26 mouse cellular contexts compared by ENCODE assay signal in genomic region chr6:24648403-24648802, GRCm38 (mm10). TPM values are rescaled to one million over a fixed set of nuclear protein-coding genes. Genes with fewer than 3 reads are reported as not detected.
A peak's percentile ranks its signal among the peaks of the same experiment; 100 is the strongest.
DNase-seq lines count a peak whose midpoint lies in the region; ATAC-seq and TF ChIP-seq lines count a peak whose summit lies in the region.
"Had no signal": no experiment of that assay in that cellular context is flagged by ENCODE, and none has a peak within 500 bp of the region (broad histone marks: within the 10 kb centered on the region; RNA-seq: fewer than 3 reads in every experiment).

No protein-coding gene starts in this region.

- peak; percentile 50; the same call in 1 of the 2 replicates for ATAC-seq in liver, embryonic 13.5 days (ENCODE audit: low read depth)
- ATAC-seq in liver, postnatal 0 days = no peak
- ATAC-seq in liver, embryonic 15.5 days (ENCODE audit: insufficient read depth) = 0 out of 2 replicates have a peak, but pooled peaks have one; percentile 58
- ATAC-seq in megakaryocyte-erythroid progenitor cell, adult 5-6 weeks (replicated peaks; ENCODE audit: low FRiP score, low TSS enrichment, poor library complexity, severe bottlenecking) = 0 out of 2 replicates have a peak, but pooled peaks have one; percentile 16
- no peak for ATAC-seq in granulocyte monocyte progenitor cell, adult 5-6 weeks (replicated peaks; ENCODE audit: poor library complexity, severe bottlenecking)
- ATAC-seq: activated CD4-positive, CD25-positive, alpha-beta regulatory T cell, adult 4 months; CD4-positive, CD25-positive, alpha-beta regulatory T cell, adult 4 months; forebrain, embryonic 13.5 days; Patski had no signal

- no peak overlapping the region for H3K4me2 ChIP-seq in liver, embryonic 13.5 days
- no peak overlapping the region for H3K4me2 ChIP-seq in liver, postnatal 0 days (ENCODE audit: low read depth, low read length)
- H3K4me2 ChIP-seq in liver, embryonic 15.5 days = no peak overlapping the region
- H3K4me2 ChIP-seq: embryonic facial prominence, embryonic 12.5 days; forebrain, embryonic 13.5 days had no signal

- 0 out of 2 replicates have a peak, but pooled peaks cover 3% of the 10 kb centered on the region for H3K36me3 ChIP-seq in liver, embryonic 13.5 days
- no peaks in the 10 kb centered on the region; the same call in 1 of the 2 replicates for H3K36me3 ChIP-seq in liver, postnatal 0 days (replicated peaks; ENCODE audit: insufficient read depth, low read length)
- H3K36me3 ChIP-seq in liver, embryonic 15.5 days (replicated peaks) = no peaks in the 10 kb centered on the region

- WGBS in liver, embryonic 13.5 days (ENCODE audit: insufficient replicate concordance) = 65% methylated on average over 4 of the region's 4 CpGs
- WGBS in liver, postnatal 0 days (ENCODE audit: insufficient replicate concordance) = 56% methylated on average over 4 of the region's 4 CpGs
- WGBS in liver, embryonic 15.5 days (ENCODE audit: insufficient replicate concordance) = 40% methylated on average over 4 of the region's 4 CpGs

- no peaks in the 10 kb centered on the region for H3K9me3 ChIP-seq in liver, embryonic 13.5 days (replicated peaks)
- H3K9me3 ChIP-seq in liver, postnatal 0 days (ENCODE audit: low read length) = no peaks in the 10 kb centered on the region
- H3K9me3 ChIP-seq in liver, embryonic 15.5 days (replicated peaks) = no peaks in the 10 kb centered on the region
- H3K9me3 ChIP-seq: embryonic facial prominence, embryonic 10.5 days; embryonic facial prominence, embryonic 12.5 days; forebrain, embryonic 13.5 days; G1E had no signal

- intact Hi-C loops in gastrocnemius, adult 2 months (cut with DNase I) = no loop called here

- DNase-seq in gastrocnemius, adult 2 months = no peak
- no peak for DNase-seq in gastrocnemius, postnatal 10 days
- no peak for DNase-seq in liver, embryonic 13.5 days
- DNase-seq in liver, postnatal 0 days = no peak
- DNase-seq: adrenal gland, adult 8-10 months; adrenal gland, postnatal 14 days; adrenal gland, postnatal 36 days; B cell, adult 2 months; cerebellum, adult 11-12 months; cerebellum, adult 2 months; cerebellum, adult 9-10 months; cerebellum, postnatal 10 days; cerebellum, postnatal 25 days had no signal

- H3K27me3 ChIP-seq in liver, embryonic 13.5 days = no peaks in the 10 kb centered on the region
- H3K27me3 ChIP-seq in liver, postnatal 0 days (ENCODE audit: insufficient read depth, low read length) = no peaks in the 10 kb centered on the region
- H3K27me3 ChIP-seq in liver, embryonic 15.5 days = no peaks in the 10 kb centered on the region
- H3K27me3 ChIP-seq: CH12.LX; embryonic facial prominence, embryonic 12.5 days; forebrain, embryonic 13.5 days; Patski had no signal

- no peak for TF ChIP-seq EP300 in liver, postnatal 0 days (IDR thresholded peaks at IDR 0.05; ENCODE audit: low read depth)

- no peak for TF ChIP-seq CTCF in gastrocnemius, adult 2 months (IDR thresholded peaks at IDR 0.05)
- TF ChIP-seq CTCF in liver, postnatal 0 days (IDR thresholded peaks at IDR 0.05; ENCODE audit: low read depth) = no peak

- no peak overlapping the region for H3K9ac ChIP-seq in liver, embryonic 13.5 days
- no peak overlapping the region for H3K9ac ChIP-seq in liver, postnatal 0 days (replicated peaks)
- H3K9ac ChIP-seq in liver, embryonic 15.5 days = no peak overlapping the region
- H3K9ac ChIP-seq: embryonic facial prominence, embryonic 12.5 days; forebrain, embryonic 13.5 days had no signal

- no peak overlapping the region for H3K4me3 ChIP-seq in gastrocnemius, adult 2 months
- H3K4me3 ChIP-seq in liver, embryonic 13.5 days (replicated peaks) = no peak overlapping the region
- no peak overlapping the region for H3K4me3 ChIP-seq in liver, postnatal 0 days (ENCODE audit: low read depth, low read length)
- H3K4me3 ChIP-seq in liver, embryonic 15.5 days (replicated peaks) = no peak overlapping the region
- H3K4me3 ChIP-seq: embryonic facial prominence, embryonic 10.5 days; embryonic facial prominence, embryonic 12.5 days; forebrain, embryonic 13.5 days had no signal

- peaks cover 42% of the 10 kb centered on the region for H3K4me1 ChIP-seq in liver, embryonic 13.5 days (replicated peaks)
- peaks cover 16% of the 10 kb centered on the region for H3K4me1 ChIP-seq in liver, postnatal 0 days (ENCODE audit: insufficient read depth)
- peaks cover 29% of the 10 kb centered on the region for H3K4me1 ChIP-seq in liver, embryonic 15.5 days (replicated peaks)
- H3K4me1 ChIP-seq: embryonic facial prominence, embryonic 10.5 days; embryonic facial prominence, embryonic 12.5 days had no signal

- H3K27ac ChIP-seq in gastrocnemius, adult 2 months = peak overlapping the region; percentile 36; the same call in 1 of the 2 replicates
- no peak overlapping the region for H3K27ac ChIP-seq in liver, embryonic 13.5 days
- H3K27ac ChIP-seq in liver, postnatal 0 days (ENCODE audit: low read depth) = no peak overlapping the region
- no peak overlapping the region for H3K27ac ChIP-seq in liver, embryonic 15.5 days (replicated peaks)
- H3K27ac ChIP-seq: embryonic facial prominence, embryonic 10.5 days; embryonic facial prominence, embryonic 12.5 days; forebrain, embryonic 13.5 days had no signal

RNA-seq across cellular contexts. Expression of gene Wasl, which starts 16.4 kb away (rescaled TPM):
- total RNA-seq in gastrocnemius, adult 2 months (2021) = 10 to 100 TPM; 15.3 to 18.1 TPM
- 10 to 100 TPM; 19.0 to 26.3 TPM for total RNA-seq in gastrocnemius, postnatal 10 days (2021)
- polyA plus RNA-seq in liver, embryonic 13.5 days (2015; fragmentation: Nextera tagmentation; extraction: Ambion mirVana) = 20.8 and 22.6 TPM in 2 replicates
- polyA plus RNA-seq in liver, postnatal 0 days (2015; fragmentation: Nextera tagmentation; extraction: Ambion mirVana) = 44.2 and 46.0 TPM in 2 replicates
- 22.8 and 25.0 TPM in 2 replicates for polyA plus RNA-seq in liver, embryonic 15.5 days (2015; fragmentation: Nextera tagmentation; extraction: Ambion mirVana)
- total RNA-seq in megakaryocyte-erythroid progenitor cell, adult 5-6 weeks (2014; fragmentation: Nextera tagmentation) = 17.3 and 34.0 TPM in 2 replicates
- 6.4 and 12.0 TPM in 2 replicates for total RNA-seq in megakaryocyte-erythroid progenitor cell, adult 5-6 weeks (2017)
- total RNA-seq in granulocyte monocyte progenitor cell, adult 5-6 weeks (2014; fragmentation: Nextera tagmentation) = 18.6 and 22.3 TPM in 2 replicates
- total RNA-seq in granulocyte monocyte progenitor cell, adult 5-6 weeks (2017) = 4.9 and 7.6 TPM in 2 replicates

RNA-seq across cellular contexts. Expression of gene Lmod2, which starts 50.8 kb away (rescaled TPM):
- 100 to 1,000 TPM; 105 to 286 TPM for total RNA-seq in gastrocnemius, adult 2 months (2021)
- total RNA-seq in gastrocnemius, postnatal 10 days (2021) = 100 to 1,000 TPM; 126 TPM
- 0.09 and 0.14 TPM in 2 replicates for polyA plus RNA-seq in liver, embryonic 13.5 days (2015; fragmentation: Nextera tagmentation; extraction: Ambion mirVana)
- polyA plus RNA-seq in liver, postnatal 0 days (2015; fragmentation: Nextera tagmentation; extraction: Ambion mirVana) = 0.05 and 0.53 TPM in 2 replicates
- 0.15 and 0.35 TPM in 2 replicates for polyA plus RNA-seq in liver, embryonic 15.5 days (2015; fragmentation: Nextera tagmentation; extraction: Ambion mirVana)
- total RNA-seq in megakaryocyte-erythroid progenitor cell, adult 5-6 weeks (2014; fragmentation: Nextera tagmentation) = not detected in 2 replicates
- total RNA-seq in megakaryocyte-erythroid progenitor cell, adult 5-6 weeks (2017) = not detected in 2 replicates
- not detected in 2 replicates for total RNA-seq in granulocyte monocyte progenitor cell, adult 5-6 weeks (2014; fragmentation: Nextera tagmentation)
- 0.26 TPM in 1 of 2 replicates, not detected in the other for total RNA-seq in granulocyte monocyte progenitor cell, adult 5-6 weeks (2017)
- total RNA-seq: adrenal gland, postnatal 14 days; CH12.LX had no signal
- polyA plus RNA-seq: activated CD4-positive, CD25-positive, alpha-beta regulatory T cell, adult 4 months; CD4-positive, CD25-positive, alpha-beta regulatory T cell, adult 4 months; cortical plate, adult 2 months; embryonic facial prominence, embryonic 10.5 days; forebrain, embryonic 11.5 days; forebrain, embryonic 13.5 days; G1E; Patski had no signal

Comparison
In these comparisons a context has a peak if more than half of its experiments do, and no peak if none do; other contexts are left out.
1. ATAC-seq: peak in liver, embryonic 13.5 days (single experiment), liver, embryonic 15.5 days (single experiment) and megakaryocyte-erythroid progenitor cell, adult 5-6 weeks (single experiment); none in liver, postnatal 0 days (single experiment) and granulocyte monocyte progenitor cell, adult 5-6 weeks (single experiment).
2. RNA of gene Lmod2, which starts 50.8 kb away (total RNA-seq): 105 to 286 TPM in gastrocnemius, adult 2 months and 126 TPM in gastrocnemius, postnatal 10 days; not detected in megakaryocyte-erythroid progenitor cell, adult 5-6 weeks and 0.26 TPM in granulocyte monocyte progenitor cell, adult 5-6 weeks; every median in the first group is over 10 times any median in the second.